Mouse (Mus musculus) forebrain, embryonic 11.5 days (tissue): ENCODE measurements at regions not wholly inside any gene's neighbourhood (a gene's known extent, or its start where the extent isn't known, plus 50 kb on each side); places are given as distances from the start of the nearest gene placed in this dataset.

Source experiments
- ATAC-seq: fragments of 200-750 bp; cut with Nextera tagmentation; replicated peaks from 2 replicates; pipeline ENCODE4 v1.8.0; 2017; ENCODE audit warnings: moderate TSS enrichment; ENCODE audit not compliant: low FRiP score
- DNase-seq: peaks from one replicate; pipeline ENCODE4 v3.0.0-alpha.2; 2017; ENCODE audit warnings: low spot score
- H3K27ac ChIP-seq: fragments of 300-500 bp; sonication (generic); 2 replicates; pipeline ENCODE4 v1.5.1; 2014; ENCODE audit warnings: low read depth, low read length
- H3K27me3 ChIP-seq: fragments of 300-500 bp; sonication (generic); 2 replicates; pipeline ENCODE4 v1.6.1; 2014; ENCODE audit warnings: mild to moderate bottlenecking, low read length, mixed read lengths; ENCODE audit not compliant: control insufficient read depth, insufficient read depth
- H3K36me3 ChIP-seq: fragments of 300-500 bp; sonication (generic); 2 replicates; pipeline ENCODE4 v1.6.1; 2014; ENCODE audit warnings: mild to moderate bottlenecking, low read length, moderate library complexity, mixed read lengths; ENCODE audit not compliant: control insufficient read depth, insufficient read depth
- H3K4me1 ChIP-seq: fragments of 300-500 bp; sonication (generic); replicated peaks from 2 replicates; pipeline ENCODE4 v1.6.1; 2014; ENCODE audit warnings: low read length, mixed read lengths; ENCODE audit not compliant: control insufficient read depth, insufficient read depth
- H3K4me2 ChIP-seq: fragments of 300-500 bp; sonication (generic); 2 replicates; pipeline ENCODE4 v1.6.1; 2014; ENCODE audit warnings: low read depth, mild to moderate bottlenecking, low read length, moderate library complexity, mixed read lengths; ENCODE audit not compliant: severe bottlenecking
- H3K4me3 ChIP-seq: fragments of 300-500 bp; sonication (generic); 2 replicates; pipeline ENCODE4 v1.5.1; 2014; ENCODE audit warnings: low read depth, low read length
- H3K9ac ChIP-seq: fragments of 300-500 bp; sonication (generic); 2 replicates; pipeline ENCODE4 v1.6.1; 2014; ENCODE audit warnings: low read length
- H3K9me3 ChIP-seq: fragments of 300-500 bp; sonication (generic); 2 replicates; pipeline ENCODE4 v1.6.1; 2016; ENCODE audit warnings: low read length, mixed read lengths; ENCODE audit not compliant: control insufficient read depth
- WGBS: fragments of 180-500 bp; shearing (Covaris S2); extraction: QIAGEN DNeasy Blood & Tissue Kit; methylation state at CpG from one replicate; pipeline ENCODE4 v1.1.7; 2014; 5-methylcytosine and 5-hydroxymethylcytosine counted together

DNA sequence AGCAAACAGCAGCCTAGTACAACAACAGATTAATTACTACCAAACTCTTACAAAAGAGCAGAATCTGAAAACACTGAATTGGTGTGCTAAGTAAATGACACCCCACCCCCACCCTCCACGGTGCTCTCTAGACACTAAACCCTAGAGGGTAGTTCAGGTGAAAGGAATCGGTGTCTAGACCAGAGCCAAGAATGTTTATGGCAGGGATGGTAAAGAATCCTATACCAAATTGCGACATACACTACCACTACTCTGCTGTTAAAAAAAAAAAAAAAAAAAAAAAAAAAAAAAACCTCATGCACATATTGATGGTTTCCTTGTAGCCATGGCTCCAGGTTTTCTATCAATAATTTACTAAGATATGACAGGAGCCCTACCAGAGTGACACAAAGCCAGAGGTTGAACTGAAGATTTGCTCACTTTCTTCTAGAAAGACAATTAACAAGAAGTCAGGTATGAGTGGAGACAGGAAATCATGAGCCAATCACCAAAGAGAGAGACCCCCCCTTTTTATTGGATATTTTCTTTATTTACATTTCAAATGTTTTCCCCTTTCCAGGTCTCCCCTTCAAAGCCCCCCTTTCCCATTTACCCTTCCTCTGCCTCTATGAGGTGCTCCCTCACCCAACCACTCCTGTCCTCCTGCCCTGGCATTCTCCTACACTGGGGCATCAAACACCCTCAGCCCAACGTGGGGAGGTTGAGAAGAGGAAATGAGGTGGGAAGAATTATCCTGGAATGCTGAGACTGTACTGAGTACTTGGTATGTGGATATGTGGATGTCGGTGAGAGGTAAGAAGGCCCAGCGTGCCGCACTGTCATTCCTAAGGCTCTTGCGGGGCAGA is 87.6 kb upstream of the Cerkl start:
- ATAC-seq (no peak), DNase-seq (no peak)
- no peak overlapping the region for H3K27ac ChIP-seq
- no peaks in the 10 kb centered on the region for H3K36me3 ChIP-seq
- H3K9ac ChIP-seq = no peak overlapping the region
- H3K4me2 ChIP-seq = no peak overlapping the region
- no peaks in the 10 kb centered on the region for H3K9me3 ChIP-seq
- no peaks in the 10 kb centered on the region for H3K27me3 ChIP-seq
- 89% methylated on average over 8 of the region's 8 CpGs for WGBS
- no peaks in the 10 kb centered on the region for H3K4me1 ChIP-seq
- no peak overlapping the region for H3K4me3 ChIP-seq

DNA sequence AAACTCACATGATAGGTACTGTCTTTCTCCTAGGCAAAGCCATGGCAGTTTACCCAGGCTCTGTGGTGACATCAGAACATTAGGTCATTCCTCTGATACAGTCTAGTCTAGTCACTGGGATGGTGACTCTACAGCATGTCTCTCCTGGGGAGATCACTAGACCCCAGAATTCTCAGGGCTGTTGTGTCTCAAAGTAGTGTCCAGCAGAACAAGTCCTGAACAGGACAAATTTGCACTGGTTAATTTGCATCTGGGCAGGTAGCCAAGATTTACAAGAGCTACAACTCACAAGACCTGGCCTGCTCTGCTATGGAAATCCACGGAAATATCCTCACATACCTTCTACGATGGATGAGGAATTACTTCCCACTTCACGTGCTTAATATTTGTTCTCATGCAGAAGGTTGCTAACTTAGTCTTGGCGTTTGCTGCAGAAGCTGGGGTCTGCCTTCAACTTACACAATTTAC is 88.2 kb upstream of the Cerkl start:
- DNase-seq (no peak), ATAC-seq (no peak)
- no peaks in the 10 kb centered on the region for H3K27me3 ChIP-seq
- H3K4me1 ChIP-seq = no peaks in the 10 kb centered on the region
- H3K27ac ChIP-seq = no peak overlapping the region
- no peak overlapping the region for H3K4me3 ChIP-seq
- no peak overlapping the region for H3K9ac ChIP-seq
- H3K4me2 ChIP-seq = no peak overlapping the region
- no peaks in the 10 kb centered on the region for H3K36me3 ChIP-seq
- H3K9me3 ChIP-seq = no peaks in the 10 kb centered on the region
- 93% methylated on average over 4 of the region's 4 CpGs for WGBS

DNA sequence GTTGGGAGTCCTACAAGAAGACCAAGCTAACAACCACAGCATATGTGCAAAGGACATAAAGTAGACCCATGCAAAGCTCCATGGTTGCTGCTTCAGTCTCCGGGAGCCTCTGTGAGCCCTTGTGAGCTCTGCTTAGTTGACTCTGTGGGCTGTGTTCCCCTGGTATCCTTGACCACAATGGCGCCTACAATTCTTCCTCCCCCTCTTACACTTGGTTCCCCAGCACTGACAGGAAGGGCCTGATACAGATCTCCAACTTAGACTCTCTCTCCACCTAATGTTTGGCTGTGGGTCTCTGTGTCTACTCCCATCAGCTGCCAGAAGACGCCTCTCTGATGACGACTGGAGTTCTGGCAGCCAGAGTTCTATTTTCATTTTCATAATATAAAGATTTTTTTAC is 88.9 kb upstream of the Itprid2 start:
- H3K4me2 ChIP-seq = no peak overlapping the region
- WGBS = 90% methylated on average over 4 of the region's 4 CpGs
- DNase-seq = no peak

DNA sequence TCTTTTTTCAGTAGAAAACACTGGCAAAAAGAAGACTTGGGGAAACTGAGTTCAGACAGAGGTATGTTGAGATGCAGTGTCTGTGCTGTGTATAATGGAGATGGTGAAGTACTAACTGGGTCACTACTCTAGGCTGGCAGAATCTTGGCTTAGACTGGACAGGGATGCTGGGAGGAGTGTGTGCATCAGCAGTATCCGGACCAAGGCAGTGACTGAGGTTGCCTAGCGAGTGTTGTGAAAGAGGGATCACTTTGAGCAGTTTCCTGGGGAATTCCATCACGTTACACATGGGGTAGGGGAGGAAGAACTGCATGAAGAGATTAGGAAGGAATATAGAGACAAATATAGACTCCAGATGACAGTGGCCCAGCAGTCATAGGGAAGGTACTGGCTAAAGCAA is 87.9 kb upstream of the Itprid2 start:
- no peak overlapping the region for H3K4me3 ChIP-seq
- WGBS = 78% methylated on average over 3 of the region's 3 CpGs
- no peaks in the 10 kb centered on the region for H3K4me1 ChIP-seq
- H3K27ac ChIP-seq = no peak overlapping the region
- no peak overlapping the region for H3K9ac ChIP-seq
- H3K9me3 ChIP-seq = no peaks in the 10 kb centered on the region
- H3K27me3 ChIP-seq = no peaks in the 10 kb centered on the region
- ATAC-seq = no peak
- DNase-seq = no peak
- no peak overlapping the region for H3K4me2 ChIP-seq
- H3K36me3 ChIP-seq = no peaks in the 10 kb centered on the region

More for the DNA sequence above, 88.9 kb upstream of the Itprid2 start:
- Histone ChIP-seq H3K36me3 (no peaks in the 10 kb centered on the region), H3K27ac (no peak overlapping the region), H3K9me3 (no peaks in the 10 kb centered on the region), H3K4me1 (no peaks in the 10 kb centered on the region), H3K27me3 (no peaks in the 10 kb centered on the region), H3K4me3 (no peak overlapping the region), H3K9ac (no peak overlapping the region)
- ATAC-seq = no peak

DNA sequence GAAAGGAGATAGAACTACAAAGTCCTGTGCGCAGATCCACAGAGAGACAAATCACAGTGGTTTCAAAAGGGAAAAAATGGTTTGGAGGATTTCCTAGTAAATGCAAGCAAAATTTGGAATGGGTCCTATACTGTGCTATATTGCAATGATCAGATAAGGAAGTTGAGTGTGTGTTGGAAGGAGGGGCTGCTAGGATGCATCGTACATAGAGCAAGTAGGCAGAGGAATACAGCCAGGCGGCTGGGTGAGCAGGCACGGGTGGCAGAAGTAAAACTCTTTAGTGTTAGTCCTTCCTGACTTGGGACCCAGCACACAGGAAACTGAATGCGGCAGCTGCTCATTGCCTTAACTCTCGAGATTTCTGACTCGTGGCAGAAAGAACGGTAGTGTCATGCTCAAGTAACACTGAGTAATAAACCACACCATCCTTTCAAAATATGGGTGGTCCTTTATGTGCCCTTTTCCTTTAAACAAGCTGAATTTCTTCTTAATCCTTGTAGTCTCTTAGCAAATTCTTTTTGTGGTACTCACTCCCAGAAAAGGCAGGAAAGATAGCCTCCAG is 87.0 kb upstream of the Itprid2 start:
- Histone ChIP-seq H3K27ac (no peak overlapping the region), H3K9me3 (no peaks in the 10 kb centered on the region), H3K4me2 (no peak overlapping the region), H3K27me3 (no peaks in the 10 kb centered on the region), H3K4me1 (no peaks in the 10 kb centered on the region), H3K36me3 (no peaks in the 10 kb centered on the region), H3K9ac (no peak overlapping the region), H3K4me3 (no peak overlapping the region)
- DNase-seq = no peak
- 87% methylated on average over 8 of the region's 8 CpGs for WGBS
- ATAC-seq = no peak

DNA sequence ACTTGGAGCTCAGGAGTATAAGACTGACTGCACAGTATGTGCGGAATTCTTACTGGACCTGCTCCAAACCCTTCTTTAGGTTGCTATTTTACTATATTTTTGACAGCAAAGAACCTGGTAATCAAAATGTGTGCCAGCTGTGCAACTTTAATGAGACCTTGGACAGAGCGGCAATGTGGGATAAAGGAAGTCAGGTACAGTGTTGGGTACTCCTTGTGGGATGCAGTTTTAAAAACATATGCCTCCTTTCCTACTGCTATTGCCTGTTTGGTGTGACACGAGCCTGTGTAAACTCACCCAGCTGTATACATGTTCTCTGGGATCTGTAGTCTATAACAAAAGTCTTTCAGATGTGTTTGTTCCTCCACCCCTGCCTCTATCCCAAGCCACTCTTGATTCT is 85.4 kb upstream of the Itprid2 start:
- DNase-seq (no peak), ATAC-seq (no peak)
- H3K4me3 ChIP-seq = no peak overlapping the region
- no peaks in the 10 kb centered on the region for H3K4me1 ChIP-seq
- no peaks in the 10 kb centered on the region for H3K36me3 ChIP-seq
- no peak overlapping the region for H3K27ac ChIP-seq
- H3K9ac ChIP-seq = no peak overlapping the region
- H3K9me3 ChIP-seq = no peaks in the 10 kb centered on the region
- H3K4me2 ChIP-seq = no peak overlapping the region
- no peaks in the 10 kb centered on the region for H3K27me3 ChIP-seq
- 84% methylated on average over 3 of the region's 3 CpGs for whole genome bisulfite sequencing

DNA sequence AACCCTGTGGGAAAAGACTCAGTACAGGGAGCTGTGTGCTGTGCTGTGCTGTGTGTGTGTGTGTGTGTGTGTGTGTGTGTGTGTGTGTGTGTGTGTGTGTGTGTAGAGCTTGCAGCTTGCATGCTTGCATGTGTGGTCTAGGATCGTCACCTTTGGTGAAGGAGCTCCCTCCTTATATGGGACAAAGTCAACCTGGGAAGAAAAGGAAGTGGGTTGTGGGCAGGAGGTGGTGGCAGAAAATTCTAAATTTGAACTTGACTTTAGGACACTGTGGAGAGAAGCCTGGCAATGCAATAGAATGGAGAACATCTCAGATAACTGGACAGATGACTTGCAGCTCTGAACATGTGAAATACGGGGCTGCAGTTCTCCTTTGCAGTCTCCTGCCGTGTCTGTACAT is 84.7 kb upstream of the Itprid2 start:
- Histone ChIP-seq H3K4me2 (no peak overlapping the region), H3K4me3 (no peak overlapping the region), H3K9ac (no peak overlapping the region), H3K36me3 (no peaks in the 10 kb centered on the region), H3K27me3 (no peaks in the 10 kb centered on the region), H3K9me3 (no peaks in the 10 kb centered on the region), H3K4me1 (no peaks in the 10 kb centered on the region), H3K27ac (no peak overlapping the region)
- 90% methylated on average over 3 of the region's 3 CpGs for WGBS
- ATAC-seq (no peak), DNase-seq (no peak)

DNA sequence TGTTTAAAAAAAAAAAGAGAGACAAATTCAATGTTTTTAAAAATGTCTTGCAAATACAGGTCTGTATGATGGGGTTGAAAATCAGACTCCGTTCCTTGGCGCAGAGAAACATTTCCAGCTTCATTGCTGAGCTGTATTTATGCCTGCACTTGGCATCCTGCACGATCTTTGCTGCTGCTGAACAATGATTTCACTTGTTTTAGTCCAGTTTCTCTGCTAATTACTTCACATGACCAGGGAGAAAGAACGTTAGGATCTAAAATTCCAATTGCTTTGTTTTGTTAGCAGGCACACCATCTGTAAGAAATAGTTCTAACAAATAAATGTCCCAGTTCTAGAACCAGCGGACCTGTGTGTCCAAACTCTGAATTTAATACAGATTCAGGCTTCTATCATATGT is 82.7 kb upstream of the Itprid2 start:
- WGBS = 74% methylated on average over 5 of the region's 5 CpGs
- Histone ChIP-seq H3K27ac (no peak overlapping the region), H3K27me3 (no peaks in the 10 kb centered on the region), H3K9me3 (no peaks in the 10 kb centered on the region), H3K4me1 (no peaks in the 10 kb centered on the region), H3K36me3 (no peaks in the 10 kb centered on the region), H3K4me2 (no peak overlapping the region), H3K9ac (no peak overlapping the region), H3K4me3 (no peak overlapping the region)
- DNase-seq (no peak), ATAC-seq (no peak)

DNA sequence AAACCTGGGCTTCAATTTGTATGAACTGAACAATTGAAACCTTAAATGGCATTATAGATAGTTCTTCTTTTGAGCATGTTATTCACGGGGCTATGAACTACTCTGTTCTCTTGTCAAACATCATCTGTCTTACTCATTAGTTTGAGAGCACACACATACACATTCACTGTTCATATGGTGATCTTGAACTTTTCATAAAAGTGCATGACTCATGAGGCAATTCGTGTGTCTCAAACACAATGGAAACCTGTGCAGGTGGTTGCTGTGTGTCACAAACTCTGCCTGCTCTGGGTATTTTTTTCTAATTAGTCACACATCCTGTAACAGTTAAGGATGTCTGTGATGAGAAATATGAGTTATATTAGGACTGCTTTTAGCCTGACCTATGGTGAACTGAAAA is 79.8 kb upstream of the Itprid2 start:
- no peak overlapping the region for H3K4me2 ChIP-seq
- no peak overlapping the region for H3K27ac ChIP-seq
- no peaks in the 10 kb centered on the region for H3K4me1 ChIP-seq
- 82% methylated on average over 2 of the region's 2 CpGs for WGBS
- no peak for DNase-seq
- ATAC-seq = no peak
- no peaks in the 10 kb centered on the region for H3K27me3 ChIP-seq
- H3K9me3 ChIP-seq = no peaks in the 10 kb centered on the region
- no peak overlapping the region for H3K9ac ChIP-seq
- H3K4me3 ChIP-seq = no peak overlapping the region
- no peaks in the 10 kb centered on the region for H3K36me3 ChIP-seq
